Mouse (Mus musculus): ENCODE measurements around the gene Zfp219. TPM values are rescaled to one million over a fixed set of nuclear protein-coding genes. Genes with fewer than 3 reads are reported as not detected.

The Zfp219 gene
- total and polyA plus RNA-seq, 3 experiments = 26.8 to 42.0 (median 30.0) TPM

GRCm38 (mm10) chr14:51997483-51997882 is 23.1 kb downstream of the Zfp219 start:
- Histone ChIP-seq H3K27me3 (ENCODE audit: control insufficient read depth, insufficient read depth, low read length) (no peaks in the 10 kb centered on the region), H3K4me1 (ENCODE audit: control insufficient read depth, insufficient read depth, low read length) (no peaks in the 10 kb centered on the region), H3K4me3 (no peak overlapping the region), H3K9ac (ENCODE audit: low read depth, low read length) (no peak overlapping the region), H3K27ac (no peak overlapping the region), H3K36me3 (ENCODE audit: control insufficient read depth, insufficient read depth, low read length) (no peaks in the 10 kb centered on the region), H3K79me2 (replicated peaks; ENCODE audit: control insufficient read depth, insufficient read depth, low read length) (no peaks in the 10 kb centered on the region)
- intact Hi-C loops (cut with DNase I) = no loop called here
- DNase-seq = peak in 1 of 2 experiments; percentile 17
- WGBS = 91% methylated on average over 14 of the region's 14 CpGs
- no peak for TF ChIP-seq EP300 (IDR thresholded peaks at IDR 0.05; ENCODE audit: insufficient read depth, low read depth, low read length)
- no peak for TF ChIP-seq CTCF (IDR thresholded peaks at IDR 0.05)
- TF ChIP-seq POLR2A (IDR thresholded peaks at IDR 0.05; ENCODE audit: insufficient read depth, low read depth, low read length) = no peak

- TF ChIP-seq POLR2A (IDR thresholded peaks at IDR 0.05; ENCODE audit: insufficient read depth, low read depth, low read length) (no peak), CTCF (IDR thresholded peaks at IDR 0.05) (no peak), EP300 (IDR thresholded peaks at IDR 0.05; ENCODE audit: insufficient read depth, low read depth, low read length) (no peak)
- intact Hi-C loops (cut with DNase I) = no loop called here
- 64% methylated on average over 17 of the region's 17 CpGs for WGBS
- H3K4me3 ChIP-seq = no peak overlapping the region
- H3K27ac ChIP-seq = no peak overlapping the region
- no peaks in the 10 kb centered on the region for H3K4me1 ChIP-seq (ENCODE audit: control insufficient read depth, insufficient read depth, low read length)
- H3K27me3 ChIP-seq (ENCODE audit: control insufficient read depth, insufficient read depth, low read length) = no peaks in the 10 kb centered on the region
- no peak overlapping the region for H3K9ac ChIP-seq (ENCODE audit: low read depth, low read length)
- H3K79me2 ChIP-seq (replicated peaks; ENCODE audit: control insufficient read depth, insufficient read depth, low read length) = no peaks in the 10 kb centered on the region
- DNase-seq = peak in 1 of 2 experiments; percentile 39
- no peaks in the 10 kb centered on the region for H3K36me3 ChIP-seq (ENCODE audit: control insufficient read depth, insufficient read depth, low read length)
Observed at GRCm38 (mm10) chr14:51996866-51997265, 23.7 kb downstream of the Zfp219 start.

GRCm38 (mm10) chr14:51996231-51996841 is 24.2 kb downstream of the Zfp219 start:
- no peak for DNase-seq
- Histone ChIP-seq H3K9ac (ENCODE audit: low read depth, low read length) (no peak overlapping the region), H3K4me3 (no peak overlapping the region), H3K4me1 (ENCODE audit: control insufficient read depth, insufficient read depth, low read length) (no peaks in the 10 kb centered on the region), H3K79me2 (replicated peaks; ENCODE audit: control insufficient read depth, insufficient read depth, low read length) (no peaks in the 10 kb centered on the region), H3K27ac (no peak overlapping the region), H3K27me3 (ENCODE audit: control insufficient read depth, insufficient read depth, low read length) (no peaks in the 10 kb centered on the region), H3K36me3 (ENCODE audit: control insufficient read depth, insufficient read depth, low read length) (no peaks in the 10 kb centered on the region)
- intact Hi-C loops (cut with DNase I) = no loop called here
- WGBS = 79% methylated on average over 13 of the region's 13 CpGs
- TF ChIP-seq POLR2A (IDR thresholded peaks at IDR 0.05; ENCODE audit: insufficient read depth, low read depth, low read length) (no peak), CTCF (IDR thresholded peaks at IDR 0.05) (peak; percentile 68)

- H3K4me1 ChIP-seq (ENCODE audit: control insufficient read depth, insufficient read depth, low read length) = no peaks in the 10 kb centered on the region
- H3K9ac ChIP-seq (ENCODE audit: low read depth, low read length) = no peak overlapping the region
- no peaks in the 10 kb centered on the region for H3K27me3 ChIP-seq (ENCODE audit: control insufficient read depth, insufficient read depth, low read length)
- TF ChIP-seq CTCF (IDR thresholded peaks at IDR 0.05) = no peak
- TF ChIP-seq EP300 (IDR thresholded peaks at IDR 0.05; ENCODE audit: insufficient read depth, low read depth, low read length) = no peak
- TF ChIP-seq POLR2A (IDR thresholded peaks at IDR 0.05; ENCODE audit: insufficient read depth, low read depth, low read length) = no peak
- H3K79me2 ChIP-seq (replicated peaks; ENCODE audit: control insufficient read depth, insufficient read depth, low read length) = no peaks in the 10 kb centered on the region
- H3K36me3 ChIP-seq (ENCODE audit: control insufficient read depth, insufficient read depth, low read length) = no peaks in the 10 kb centered on the region
- intact Hi-C loops (cut with DNase I) = no loop called here
- H3K4me3 ChIP-seq = no peak overlapping the region
- H3K27ac ChIP-seq = no peak overlapping the region
- DNase-seq = no peak
- WGBS = 67% methylated on average over 12 of the region's 12 CpGs
Observed at GRCm38 (mm10) chr14:51995219-51995871, 25.2 kb downstream of the Zfp219 start.

GRCm38 (mm10) chr14:51994453-51994852 is 26.1 kb downstream of the Zfp219 start:
- DNase-seq = no peak
- Histone ChIP-seq H3K9ac (ENCODE audit: low read depth, low read length) (no peak overlapping the region), H3K27me3 (ENCODE audit: control insufficient read depth, insufficient read depth, low read length) (no peaks in the 10 kb centered on the region), H3K4me3 (no peak overlapping the region), H3K4me1 (ENCODE audit: control insufficient read depth, insufficient read depth, low read length) (no peaks in the 10 kb centered on the region), H3K27ac (no peak overlapping the region), H3K79me2 (replicated peaks; ENCODE audit: control insufficient read depth, insufficient read depth, low read length) (no peaks in the 10 kb centered on the region), H3K36me3 (ENCODE audit: control insufficient read depth, insufficient read depth, low read length) (no peaks in the 10 kb centered on the region)
- intact Hi-C loops (cut with DNase I) = no loop called here
- WGBS = 84% methylated on average over 4 of the region's 4 CpGs
- TF ChIP-seq EP300 (IDR thresholded peaks at IDR 0.05; ENCODE audit: insufficient read depth, low read depth, low read length) (no peak), CTCF (IDR thresholded peaks at IDR 0.05) (no peak), POLR2A (IDR thresholded peaks at IDR 0.05; ENCODE audit: insufficient read depth, low read depth, low read length) (no peak)

- intact Hi-C loops (cut with DNase I) = no loop called here
- WGBS = 72% methylated on average over 12 of the region's 12 CpGs
Observed at GRCm38 (mm10) chr14:51989461-51989970, 31.0 kb downstream of the Zfp219 start.

More at GRCm38 (mm10) chr14:51989461-51989970, 31.0 kb downstream of the Zfp219 start:
- Histone ChIP-seq H3K9ac (ENCODE audit: low read depth, low read length) (no peak overlapping the region), H3K27ac (peak overlapping the region; percentile 26), H3K4me3 (no peak overlapping the region), H3K36me3 (ENCODE audit: control insufficient read depth, insufficient read depth, low read length) (no peaks in the 10 kb centered on the region), H3K79me2 (replicated peaks; ENCODE audit: control insufficient read depth, insufficient read depth, low read length) (no peaks in the 10 kb centered on the region), H3K27me3 (ENCODE audit: control insufficient read depth, insufficient read depth, low read length) (no peaks in the 10 kb centered on the region), H3K4me1 (ENCODE audit: control insufficient read depth, insufficient read depth, low read length) (no peaks in the 10 kb centered on the region)
- DNase-seq = peak in 1 of 2 experiments; percentile 19
- no peak for TF ChIP-seq EP300 (IDR thresholded peaks at IDR 0.05; ENCODE audit: insufficient read depth, low read depth, low read length)
- TF ChIP-seq CTCF (IDR thresholded peaks at IDR 0.05) = no peak
- TF ChIP-seq POLR2A (IDR thresholded peaks at IDR 0.05; ENCODE audit: insufficient read depth, low read depth, low read length) = no peak
